23 mouse cellular contexts compared by ENCODE assay signal in the genomic region with DNA sequence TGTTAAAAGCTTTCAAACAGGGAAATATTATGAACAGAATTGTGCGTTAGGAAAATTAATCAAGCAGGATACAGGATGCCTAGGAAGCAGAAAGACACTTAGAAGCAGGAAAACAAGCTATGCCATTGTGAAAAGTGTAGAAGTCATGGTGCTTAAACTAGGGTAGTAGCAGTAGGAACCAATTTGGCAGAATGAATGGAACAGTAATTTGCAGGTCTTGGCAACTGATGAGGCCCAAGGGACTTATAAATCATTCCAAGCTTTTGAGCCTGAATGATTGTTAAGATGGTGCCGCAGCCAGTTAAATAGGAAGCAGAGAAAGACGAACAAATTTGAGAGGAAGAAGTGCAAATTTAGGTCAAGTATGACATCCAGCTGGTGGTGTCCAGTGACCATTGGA.
A peak's percentile ranks its signal among the peaks of the same experiment; 100 is the strongest.
DNase-seq lines count a peak whose midpoint lies in the region; ATAC-seq and TF ChIP-seq lines count a peak whose summit lies in the region.
"Had no signal": no experiment of that assay in that cellular context is flagged by ENCODE, and none has a peak within 500 bp of the region (broad histone marks: within the 10 kb centered on the region; RNA-seq: fewer than 3 reads in every experiment).

No protein-coding gene starts in this region.

- H3K4me2 ChIP-seq in limb, embryonic 14.5 days (replicated peaks; ENCODE audit: low read depth, low read length, severe bottlenecking), result no peak overlapping the region
- H3K4me2 ChIP-seq: liver, embryonic 11.5 days; stomach, embryonic 15.5 days had no signal

- peaks cover 4% of the 10 kb centered on the region; the same call in 1 of the 2 replicates for H3K4me1 ChIP-seq in limb, embryonic 14.5 days (ENCODE audit: control insufficient read depth, insufficient read depth, low read length)
- no peaks in the 10 kb centered on the region for H3K4me1 ChIP-seq in limb, embryonic 10.5 days
- H3K4me1 ChIP-seq: midbrain, embryonic 10.5 days; stomach, embryonic 15.5 days had no signal

- H3K9me3 ChIP-seq in limb, embryonic 14.5 days (ENCODE audit: control insufficient read depth, low read length), result no peaks in the 10 kb centered on the region
- H3K9me3 ChIP-seq in limb, embryonic 10.5 days (replicated peaks), result no peaks in the 10 kb centered on the region
- H3K9me3 ChIP-seq: midbrain, embryonic 10.5 days; stomach, embryonic 15.5 days had no signal

- TF ChIP-seq CTCF in brain, embryonic 14.5 days (IDR thresholded peaks at IDR 0.05; ENCODE audit: borderline replicate concordance, extremely low read depth, insufficient read depth, insufficient read length), result no peak

- TF ChIP-seq POLR2A in limb, embryonic 14.5 days (IDR thresholded peaks at IDR 0.05; ENCODE audit: borderline replicate concordance, extremely low read depth, insufficient read depth, insufficient read length), result no peak
- TF ChIP-seq POLR2A in brain, embryonic 14.5 days (IDR thresholded peaks at IDR 0.05; ENCODE audit: borderline replicate concordance, extremely low read depth, insufficient read depth, insufficient read length, poor library complexity, severe bottlenecking), result no peak

- H3K36me3 ChIP-seq in limb, embryonic 14.5 days (ENCODE audit: control insufficient read depth, insufficient read depth, low read length), result no peaks in the 10 kb centered on the region
- no peaks in the 10 kb centered on the region for H3K36me3 ChIP-seq in limb, embryonic 10.5 days
- H3K36me3 ChIP-seq: midbrain, embryonic 10.5 days; stomach, embryonic 15.5 days had no signal

- WGBS in limb, embryonic 14.5 days, result 18% methylated on average over 3 of the region's 3 CpGs
- WGBS in limb, embryonic 10.5 days, result 51% methylated on average over 3 of the region's 3 CpGs

- ATAC-seq in limb, embryonic 14.5 days (ENCODE audit: low FRiP score, low read depth), result no peak
- ATAC-seq in erythroblast, adult 5-6 weeks (replicated peaks; ENCODE audit: low FRiP score, poor library complexity, severe bottlenecking), result no peak
- ATAC-seq: forebrain, embryonic 16.5 days; hindbrain, embryonic 16.5 days; liver, postnatal 0 days; lung, postnatal 0 days; Patski had no signal

- no peak overlapping the region for H3K4me3 ChIP-seq in limb, embryonic 14.5 days (replicated peaks; ENCODE audit: low read length)
- H3K4me3 ChIP-seq in limb, embryonic 10.5 days, result no peak overlapping the region
- H3K4me3 ChIP-seq: midbrain, embryonic 10.5 days; stomach, embryonic 15.5 days had no signal

- no peak overlapping the region for H3K27ac ChIP-seq in limb, embryonic 14.5 days (replicated peaks; ENCODE audit: low read depth, low read length)
- H3K27ac ChIP-seq in limb, embryonic 10.5 days, result no peak overlapping the region
- H3K27ac ChIP-seq: macrophage; midbrain, embryonic 10.5 days; stomach, embryonic 15.5 days had no signal

- DNase-seq in embryo, embryonic 10 days (ENCODE audit: low spot score), result peak; percentile 50
- DNase-seq in embryo, embryonic 9.5 days (ENCODE audit: extremely low spot score), result no peak
- DNase-seq in limb, embryonic 14.5 days (ENCODE audit: low spot score), result peak; percentile 27
- no peak for DNase-seq in limb, embryonic 10.5 days (ENCODE audit: low spot score)
- DNase-seq in brain, embryonic 14.5 days (ENCODE audit: low read depth), result peak; percentile 60
- DNase-seq in forelimb bud, embryonic 11.5 days (ENCODE audit: low read depth, low spot score), result peak; percentile 82
- DNase-seq in kidney, adult 11 months, result no peak
- DNase-seq: cerebellum, adult 8-10 months; gastrocnemius, postnatal 36 days; heart, postnatal 36 days; kidney, adult 18-20 months; kidney, postnatal 10 days; liver, postnatal 0 days; thymus, postnatal 36 days had no signal

- H3K9ac ChIP-seq in limb, embryonic 14.5 days (ENCODE audit: low read depth, low read length, severe bottlenecking), result no peak overlapping the region
- H3K9ac ChIP-seq: liver, postnatal 0 days; stomach, embryonic 15.5 days had no signal

- H3K27me3 ChIP-seq in limb, embryonic 14.5 days (ENCODE audit: control insufficient read depth, insufficient read depth, low read length), result no peaks in the 10 kb centered on the region
- H3K27me3 ChIP-seq in limb, embryonic 10.5 days (ENCODE audit: low read depth, poor library complexity, severe bottlenecking), result no peaks in the 10 kb centered on the region
- H3K27me3 ChIP-seq: stomach, embryonic 15.5 days had no signal

Comparison
In these comparisons a context has a peak if more than half of its experiments do, and no peak if none do; other contexts are left out.
1. DNase-seq: peak in embryo, embryonic 10 days (single experiment), limb, embryonic 14.5 days (single experiment), brain, embryonic 14.5 days (single experiment) and forelimb bud, embryonic 11.5 days (single experiment); none in embryo, embryonic 9.5 days (single experiment), limb, embryonic 10.5 days (single experiment) and kidney, adult 11 months (single experiment).